Mouse (Mus musculus) liver, embryonic 11.5 days (tissue): ENCODE data around the gene Ier5l. TPM values are rescaled to one million over a fixed set of nuclear protein-coding genes. Genes with fewer than 3 reads are reported as not detected.

Experiments
- ATAC-seq: fragments of 200-750 bp; cut with Nextera tagmentation; replicated peaks from 2 replicates; pipeline ENCODE4 v1.8.0; 2017; ENCODE audit warnings: moderate number of reproducible peaks, mild to moderate bottlenecking, moderate TSS enrichment, moderate library complexity; ENCODE audit not compliant: low FRiP score
- DNase-seq: peaks from one replicate; pipeline ENCODE4 v3.0.0-alpha.2; 2017; ENCODE audit warnings: low spot score
- H3K27ac ChIP-seq: fragments of 300-500 bp; sonication (generic); 2 replicates; pipeline ENCODE4 v1.5.1; 2014; ENCODE audit warnings: mild to moderate bottlenecking, low read depth, low read length, control low read depth
- H3K27me3 ChIP-seq: fragments of 300-500 bp; sonication (generic); replicated peaks from 2 replicates; pipeline ENCODE4 v1.6.1; 2014; ENCODE audit warnings: low read length, mixed read lengths; ENCODE audit not compliant: control insufficient read depth, insufficient read depth
- H3K36me3 ChIP-seq: fragments of 300-500 bp; sonication (generic); 2 replicates; pipeline ENCODE4 v1.6.1; 2014; ENCODE audit warnings: mild to moderate bottlenecking, low read length, moderate library complexity, mixed read lengths; ENCODE audit not compliant: control insufficient read depth, insufficient read depth
- H3K4me1 ChIP-seq: fragments of 300-500 bp; sonication (generic); replicated peaks from 2 replicates; pipeline ENCODE4 v1.6.1; 2014; ENCODE audit warnings: low read length, mixed read lengths; ENCODE audit not compliant: control insufficient read depth, insufficient read depth
- H3K4me2 ChIP-seq: fragments of 300-500 bp; sonication (generic); 2 replicates; pipeline ENCODE4 v1.6.1; 2014; ENCODE audit warnings: mild to moderate bottlenecking, control low read depth, moderate library complexity
- H3K4me3 ChIP-seq: fragments of 300-500 bp; sonication (generic); 2 replicates; pipeline ENCODE4 v1.5.1; 2014; ENCODE audit warnings: low read depth, low read length, control low read depth
- H3K9ac ChIP-seq: fragments of 300-500 bp; sonication (generic); 2 replicates; pipeline ENCODE4 v1.6.1; 2014; ENCODE audit warnings: low read depth, low read length, control low read depth
- H3K9me3 ChIP-seq: fragments of 300-500 bp; sonication (generic); 2 replicates; pipeline ENCODE4 v1.6.1; 2016; ENCODE audit warnings: low read length, inconsistent platforms, mixed read lengths; ENCODE audit not compliant: control insufficient read depth
- WGBS: fragments of 180-500 bp; shearing (Covaris S2); extraction: QIAGEN DNeasy Blood & Tissue Kit; methylation state at CpG from one replicate; pipeline ENCODE4 v1.1.7; 2014; 5-methylcytosine and 5-hydroxymethylcytosine counted together
- polyA plus RNA-seq: library from polyadenylated mRNA; unstranded; fragments of >200 nt; fragmentation: Nextera tagmentation; extraction: Ambion mirVana; gene quantifications from 2 replicates; pipeline ENCODE4 v1.2.1, GENCODE M21; 2014

The Ier5l gene
- polyA plus RNA-seq, 1 experiment from 2014 or later = 1.2 TPM

- H3K27ac ChIP-seq = no peak overlapping the region
- 76% methylated on average over 8 of the region's 8 CpGs for WGBS
- H3K4me3 ChIP-seq = no peak overlapping the region
These were observed 21.2 kb upstream of the Ier5l start for GRCm38 (mm10) chr2:30495000-30495908.

GRCm38 (mm10) chr2:30490384-30490783, 16.4 kb upstream of the Ier5l start:
- WGBS = 62% methylated on average over 2 of the region's 2 CpGs
- no peaks in the 10 kb centered on the region for H3K27me3 ChIP-seq
- H3K9ac ChIP-seq = no peak overlapping the region
- no peaks in the 10 kb centered on the region for H3K4me1 ChIP-seq
- H3K27ac ChIP-seq = no peak overlapping the region
- no peaks in the 10 kb centered on the region for H3K9me3 ChIP-seq
- no peaks in the 10 kb centered on the region for H3K36me3 ChIP-seq
- no peak overlapping the region for H3K4me3 ChIP-seq
- DNase-seq (no peak), ATAC-seq (no peak)
- no peak overlapping the region for H3K4me2 ChIP-seq

More at GRCm38 (mm10) chr2:30495000-30495908, 21.2 kb upstream of the Ier5l start:
- DNase-seq (no peak), ATAC-seq (peak; percentile 5; the same call in 1 of the 2 replicates)
- no peak overlapping the region for H3K4me2 ChIP-seq
- no peak overlapping the region for H3K9ac ChIP-seq
- H3K36me3 ChIP-seq = no peaks in the 10 kb centered on the region
- no peaks in the 10 kb centered on the region for H3K9me3 ChIP-seq
- no peaks in the 10 kb centered on the region for H3K27me3 ChIP-seq
- H3K4me1 ChIP-seq = peaks cover 4% of the 10 kb centered on the region; the same call in 1 of the 2 replicates

- 28% methylated on average over 7 of the region's 7 CpGs for WGBS
- Histone ChIP-seq H3K4me3 (no peak overlapping the region), H3K9ac (no peak overlapping the region), H3K4me1 (no peaks in the 10 kb centered on the region), H3K4me2 (no peak overlapping the region), H3K36me3 (no peaks in the 10 kb centered on the region), H3K27me3 (no peaks in the 10 kb centered on the region), H3K27ac (no peak overlapping the region), H3K9me3 (no peaks in the 10 kb centered on the region)
- DNase-seq = no peak
- ATAC-seq = no peak
These were observed 13.6 kb upstream of the Ier5l start for GRCm38 (mm10) chr2:30487597-30487996.

- 59% methylated on average over 1 of the region's 1 CpGs for WGBS
These were observed 4.5 kb upstream of the Ier5l start for GRCm38 (mm10) chr2:30478526-30478925.

GRCm38 (mm10) chr2:30476241-30476640, 2.2 kb upstream of the Ier5l start:
- DNase-seq = no peak
- Histone ChIP-seq H3K36me3 (no peaks in the 10 kb centered on the region), H3K4me3 (no peak overlapping the region), H3K27me3 (peaks cover 46% of the 10 kb centered on the region), H3K9me3 (no peaks in the 10 kb centered on the region), H3K9ac (no peak overlapping the region), H3K4me1 (peaks cover 6% of the 10 kb centered on the region; the same call in 1 of the 2 replicates), H3K4me2 (no peak overlapping the region), H3K27ac (no peak overlapping the region)
- 68% methylated on average over 2 of the region's 2 CpGs for WGBS
- ATAC-seq = no peak

More at GRCm38 (mm10) chr2:30478526-30478925, 4.5 kb upstream of the Ier5l start:
- DNase-seq = no peak
- no peak overlapping the region for H3K27ac ChIP-seq
- peaks cover 23% of the 10 kb centered on the region for H3K27me3 ChIP-seq
- ATAC-seq = no peak
- no peaks in the 10 kb centered on the region for H3K9me3 ChIP-seq
- H3K9ac ChIP-seq = no peak overlapping the region
- H3K4me2 ChIP-seq = no peak overlapping the region
- H3K4me3 ChIP-seq = no peak overlapping the region
- H3K36me3 ChIP-seq = no peaks in the 10 kb centered on the region
- peaks cover 2% of the 10 kb centered on the region; the same call in 1 of the 2 replicates for H3K4me1 ChIP-seq

- DNase-seq (no peak), ATAC-seq (no peak)
- H3K4me2 ChIP-seq = no peak overlapping the region
- H3K27me3 ChIP-seq = peaks cover 54% of the 10 kb centered on the region
- WGBS = 81% methylated on average over 7 of the region's 7 CpGs
- peaks cover 10% of the 10 kb centered on the region for H3K4me1 ChIP-seq
- no peak overlapping the region for H3K4me3 ChIP-seq
- no peaks in the 10 kb centered on the region for H3K9me3 ChIP-seq
- no peak overlapping the region for H3K27ac ChIP-seq
- H3K9ac ChIP-seq = no peak overlapping the region
- H3K36me3 ChIP-seq = no peaks in the 10 kb centered on the region
These were observed 1.4 kb upstream of the Ier5l start for GRCm38 (mm10) chr2:30475457-30475856.

- H3K4me2 ChIP-seq = peak overlapping the region; percentile 66
These were observed 757 bp upstream of the Ier5l start for GRCm38 (mm10) chr2:30474776-30475175.

GRCm38 (mm10) chr2:30473431-30474031, 488 bp downstream of the Ier5l start:
- Histone ChIP-seq H3K9ac (peak overlapping the region; percentile 79), H3K27ac (peak overlapping the region; percentile 76), H3K4me3 (peak overlapping the region; percentile 67), H3K9me3 (no peaks in the 10 kb centered on the region), H3K27me3 (peaks cover 72% of the 10 kb centered on the region), H3K36me3 (no peaks in the 10 kb centered on the region), H3K4me1 (peaks cover 16% of the 10 kb centered on the region), H3K4me2 (peak overlapping the region; percentile 66)
- peak; percentile 22; the same call in 1 of the 2 replicates for ATAC-seq
- under 1% methylated on average over 70 of the region's 80 CpGs for WGBS
- DNase-seq = no peak

More at GRCm38 (mm10) chr2:30474776-30475175, 757 bp upstream of the Ier5l start:
- H3K27ac ChIP-seq = no peak overlapping the region
- no peak overlapping the region for H3K4me3 ChIP-seq
- no peak for DNase-seq
- WGBS = 35% methylated on average over 4 of the region's 4 CpGs
- H3K4me1 ChIP-seq = peaks cover 13% of the 10 kb centered on the region
- H3K36me3 ChIP-seq = no peaks in the 10 kb centered on the region
- no peaks in the 10 kb centered on the region for H3K9me3 ChIP-seq
- no peak overlapping the region for H3K9ac ChIP-seq
- no peak for ATAC-seq
- peaks cover 61% of the 10 kb centered on the region for H3K27me3 ChIP-seq
